Mouse (Mus musculus) heart, embryonic 15.5 days (tissue): Measurements from ENCODE around the gene Nfia. TPM values are rescaled to one million over a fixed set of nuclear protein-coding genes. Genes with fewer than 3 reads are reported as not detected.

Experiments
- ATAC-seq: fragments of 200-750 bp; cut with Nextera tagmentation; replicated peaks from 2 replicates; pipeline ENCODE4 v1.8.0; 2017; ENCODE audit warnings: low read depth, moderate TSS enrichment; ENCODE audit not compliant: insufficient number of reproducible peaks, insufficient read depth, low FRiP score
- H3K27ac ChIP-seq: fragments of 300-500 bp; sonication (generic); 2 replicates; pipeline ENCODE4 v1.5.1; 2015; ENCODE audit warnings: mild to moderate bottlenecking, inconsistent platforms
- H3K27me3 ChIP-seq: fragments of 300-500 bp; sonication (generic); 2 replicates; pipeline ENCODE4 v1.6.1; 2015; ENCODE audit warnings: inconsistent platforms
- H3K36me3 ChIP-seq: fragments of 300-500 bp; sonication (generic); 2 replicates; pipeline ENCODE4 v1.6.1; 2015; ENCODE audit warnings: mild to moderate bottlenecking, inconsistent platforms
- H3K4me1 ChIP-seq: fragments of 300-500 bp; sonication (generic); replicated peaks from 2 replicates; pipeline ENCODE4 v1.6.1; 2015; ENCODE audit warnings: inconsistent platforms
- H3K4me2 ChIP-seq: fragments of 300-500 bp; sonication (generic); 2 replicates; pipeline ENCODE4 v1.6.1; 2015; ENCODE audit warnings: inconsistent platforms, mild to moderate bottlenecking, moderate library complexity
- H3K4me3 ChIP-seq: fragments of 300-500 bp; sonication (generic); 2 replicates; pipeline ENCODE4 v1.5.1; 2015; ENCODE audit warnings: mild to moderate bottlenecking, inconsistent platforms
- H3K9ac ChIP-seq: fragments of 300-500 bp; sonication (generic); 2 replicates; pipeline ENCODE4 v1.6.1; 2015; ENCODE audit warnings: mild to moderate bottlenecking, inconsistent platforms
- H3K9me3 ChIP-seq: fragments of 300-500 bp; sonication (generic); replicated peaks from 2 replicates; pipeline ENCODE4 v1.6.1; 2016; ENCODE audit warnings: inconsistent platforms
- WGBS: fragments of 180-500 bp; shearing (Covaris S2); methylation state at CpG from one replicate; pipeline ENCODE4 v1.1.7; 2015; ENCODE audit warnings: mixed read lengths; 5-methylcytosine and 5-hydroxymethylcytosine counted together
- polyA plus RNA-seq: library from polyadenylated mRNA; unstranded; fragments of >200 nt; fragmentation: Nextera tagmentation; extraction: Ambion mirVana; gene quantifications from 2 replicates; pipeline ENCODE4 v1.2.1, GENCODE M21; 2015

Nfia gene
- polyA plus RNA-seq, 1 experiment from 2014 or later, result 47.9 TPM

DNA sequence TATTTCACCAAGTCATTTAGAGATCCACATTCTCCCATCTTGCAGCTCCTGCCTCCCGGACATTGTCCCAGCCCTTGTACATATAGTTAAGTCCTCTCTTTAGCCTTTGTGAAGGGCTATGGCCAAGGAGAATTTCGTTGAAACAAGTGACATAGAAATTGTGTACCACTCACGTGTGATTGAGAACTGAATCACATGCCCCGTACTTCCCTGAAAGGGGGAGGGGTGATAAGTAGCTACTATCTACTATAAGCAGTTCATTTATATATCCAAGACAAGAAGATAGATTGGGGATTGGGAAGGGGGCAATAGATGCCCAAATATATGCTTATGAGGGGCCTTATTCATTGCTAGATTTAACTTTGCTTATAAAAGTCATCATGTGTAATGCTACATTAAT lies 5.5 kb upstream of the Nfia start:
- H3K9me3 ChIP-seq, result no peaks in the 10 kb centered on the region
- H3K9ac ChIP-seq, result no peak overlapping the region
- 67% methylated on average over 4 of the region's 4 CpGs for WGBS
- H3K4me3 ChIP-seq, result no peak overlapping the region
- H3K27ac ChIP-seq, result no peak overlapping the region
- peaks cover 4% of the 10 kb centered on the region for H3K4me1 ChIP-seq
- H3K4me2 ChIP-seq, result no peak overlapping the region
- H3K36me3 ChIP-seq, result no peaks in the 10 kb centered on the region
- no peaks in the 10 kb centered on the region for H3K27me3 ChIP-seq
- no peak for ATAC-seq

DNA sequence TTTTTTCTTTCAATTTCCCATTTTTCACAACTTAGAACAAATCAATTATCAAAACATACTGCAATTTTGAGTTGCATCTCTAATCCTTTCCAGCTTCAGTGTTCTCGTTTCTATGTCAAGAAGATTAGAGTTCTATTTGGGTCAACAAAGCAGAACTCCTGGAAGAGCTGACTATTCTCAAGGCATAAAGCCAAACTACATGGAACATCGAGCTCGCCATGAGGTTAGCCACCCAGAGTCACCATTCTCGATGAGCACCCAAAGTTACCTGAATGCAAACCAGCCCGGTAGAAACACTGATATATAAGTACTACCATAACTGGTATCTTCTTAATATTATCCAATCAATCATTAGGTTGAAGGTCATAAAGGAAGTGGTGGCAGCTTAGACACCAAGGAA lies 5.0 kb upstream of the Nfia start:
- H3K4me2 ChIP-seq, result no peak overlapping the region
- H3K4me3 ChIP-seq, result no peak overlapping the region
- no peaks in the 10 kb centered on the region for H3K27me3 ChIP-seq
- no peak overlapping the region for H3K9ac ChIP-seq
- 85% methylated on average over 5 of the region's 5 CpGs for WGBS
- peaks cover 4% of the 10 kb centered on the region for H3K4me1 ChIP-seq
- no peak for ATAC-seq
- H3K9me3 ChIP-seq, result no peaks in the 10 kb centered on the region
- no peaks in the 10 kb centered on the region for H3K36me3 ChIP-seq
- H3K27ac ChIP-seq, result no peak overlapping the region

DNA sequence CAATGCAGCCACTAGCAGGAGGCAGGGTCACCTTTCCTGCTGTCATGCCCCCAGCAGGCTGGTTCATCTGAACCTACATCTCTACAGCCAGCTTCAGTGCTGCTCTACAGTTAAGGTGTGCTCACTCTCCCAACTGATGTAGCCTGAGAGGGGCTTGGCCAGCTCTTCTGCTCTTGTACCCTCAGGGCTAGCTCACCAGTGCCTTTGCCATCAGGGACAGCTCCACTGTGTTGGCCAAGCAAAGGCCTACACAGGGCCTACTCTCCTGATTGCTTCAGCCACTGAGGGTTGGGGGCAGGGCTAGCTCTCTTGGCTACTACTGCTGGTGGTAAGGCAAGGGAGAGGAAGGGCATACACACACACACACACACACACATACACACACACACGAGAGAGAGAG lies 2.7 kb upstream of the Nfia start:
- no CpG with 5 or more reads among the region's 1 CpGs for WGBS

DNA sequence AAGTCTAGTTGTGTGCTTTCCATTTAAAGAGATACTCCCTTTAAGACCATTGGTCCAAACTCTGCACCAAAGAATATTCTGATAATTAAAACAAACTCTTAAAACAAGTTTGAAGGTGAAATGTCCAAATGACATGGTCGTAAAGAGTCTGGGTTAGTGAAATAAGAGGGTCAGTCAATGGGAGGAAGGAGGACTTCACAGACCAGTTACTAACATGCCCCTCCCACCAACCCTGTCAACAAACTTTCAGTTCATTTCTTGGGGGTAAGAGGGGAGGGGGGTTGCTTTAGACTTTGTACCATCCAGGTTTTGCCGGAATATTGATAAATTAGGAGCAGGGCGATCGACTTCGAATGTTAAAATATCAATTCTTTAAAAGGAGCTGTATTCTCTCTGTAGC lies 1.1 kb upstream of the Nfia start:
- H3K4me2 ChIP-seq, result peak overlapping the region; percentile 80
- H3K36me3 ChIP-seq, result no peaks in the 10 kb centered on the region
- H3K9me3 ChIP-seq, result no peaks in the 10 kb centered on the region
- peak overlapping the region; percentile 51 for H3K4me3 ChIP-seq
- H3K4me1 ChIP-seq, result peaks cover 21% of the 10 kb centered on the region
- H3K9ac ChIP-seq, result peak overlapping the region; percentile 49
- ATAC-seq, result no peak
- WGBS, result 10% methylated on average over 5 of the region's 5 CpGs
- no peaks in the 10 kb centered on the region for H3K27me3 ChIP-seq
- H3K27ac ChIP-seq, result peak overlapping the region; percentile 94

More for the DNA sequence above, 2.7 kb upstream of the Nfia start:
- H3K9ac ChIP-seq, result no peak overlapping the region
- no peaks in the 10 kb centered on the region for H3K36me3 ChIP-seq
- no peak for ATAC-seq
- no peaks in the 10 kb centered on the region for H3K9me3 ChIP-seq
- H3K27ac ChIP-seq, result no peak overlapping the region
- no peaks in the 10 kb centered on the region for H3K27me3 ChIP-seq
- H3K4me2 ChIP-seq, result no peak overlapping the region
- H3K4me1 ChIP-seq, result peaks cover 17% of the 10 kb centered on the region
- H3K4me3 ChIP-seq, result no peak overlapping the region

DNA sequence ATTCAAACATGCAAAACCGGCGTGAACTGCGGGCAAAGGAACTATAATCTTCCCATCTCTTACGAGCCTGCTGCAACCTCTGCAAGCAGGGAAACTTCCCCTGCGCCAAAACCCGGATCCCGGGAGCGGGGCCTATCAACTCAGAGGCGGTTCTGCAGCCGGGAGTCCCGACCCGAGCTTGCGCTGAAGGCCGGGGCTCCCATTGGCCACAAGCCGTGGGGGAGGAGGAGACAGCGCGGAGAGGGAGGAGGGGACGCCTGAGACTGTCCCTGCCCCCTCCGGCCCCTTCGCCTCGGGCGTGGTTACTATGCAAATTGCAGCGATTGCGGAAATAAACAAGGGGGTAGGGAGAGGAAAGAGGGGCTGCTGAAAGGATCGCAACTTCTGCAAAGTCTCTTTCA lies 450 bp upstream of the Nfia start:
- H3K36me3 ChIP-seq, result no peaks in the 10 kb centered on the region

DNA sequence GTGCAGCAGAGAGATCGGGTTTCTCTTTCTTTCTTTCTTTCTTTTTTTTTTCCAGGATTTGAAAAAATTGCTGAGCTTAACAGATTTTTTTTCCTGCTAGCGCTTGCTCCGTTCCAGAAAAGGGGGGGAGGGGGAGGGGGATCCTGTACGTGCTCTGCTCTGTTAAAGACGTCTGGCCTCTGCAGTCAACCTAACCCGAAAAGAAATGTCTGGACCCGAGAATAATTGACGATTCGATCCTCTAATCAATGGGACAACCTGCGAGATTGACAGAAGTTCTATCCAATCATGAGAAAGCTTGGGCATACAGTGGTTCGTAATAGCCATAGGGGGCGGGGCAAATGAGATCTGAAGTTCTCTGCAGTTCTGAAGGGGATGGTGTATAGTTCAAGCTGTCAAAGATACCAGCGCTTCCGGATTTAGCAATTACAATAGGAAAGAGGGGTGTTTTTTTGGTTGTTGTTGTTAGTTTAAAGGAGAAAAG lies 618 bp downstream of the Nfia start:
- peak; percentile 65 for ATAC-seq
- Histone ChIP-seq H3K4me2 (peak overlapping the region; percentile 80), H3K27me3 (no peaks in the 10 kb centered on the region), H3K36me3 (no peaks in the 10 kb centered on the region), H3K4me1 (peaks cover 21% of the 10 kb centered on the region), H3K27ac (peak overlapping the region; percentile 94), H3K9ac (peak overlapping the region; percentile 46; the same call in 1 of the 2 replicates), H3K9me3 (no peaks in the 10 kb centered on the region), H3K4me3 (peak overlapping the region; percentile 51)
- under 1% methylated on average over 12 of the region's 14 CpGs for WGBS

More for the DNA sequence above, 450 bp upstream of the Nfia start:
- peak overlapping the region; percentile 49 for H3K9ac ChIP-seq
- H3K4me2 ChIP-seq, result peak overlapping the region; percentile 80
- H3K4me1 ChIP-seq, result peaks cover 21% of the 10 kb centered on the region
- under 1% methylated on average over 25 of the region's 25 CpGs for WGBS
- peak overlapping the region; percentile 94 for H3K27ac ChIP-seq
- ATAC-seq, result peak; percentile 95
- no peaks in the 10 kb centered on the region for H3K27me3 ChIP-seq
- no peaks in the 10 kb centered on the region for H3K9me3 ChIP-seq
- peak overlapping the region; percentile 51 for H3K4me3 ChIP-seq

DNA sequence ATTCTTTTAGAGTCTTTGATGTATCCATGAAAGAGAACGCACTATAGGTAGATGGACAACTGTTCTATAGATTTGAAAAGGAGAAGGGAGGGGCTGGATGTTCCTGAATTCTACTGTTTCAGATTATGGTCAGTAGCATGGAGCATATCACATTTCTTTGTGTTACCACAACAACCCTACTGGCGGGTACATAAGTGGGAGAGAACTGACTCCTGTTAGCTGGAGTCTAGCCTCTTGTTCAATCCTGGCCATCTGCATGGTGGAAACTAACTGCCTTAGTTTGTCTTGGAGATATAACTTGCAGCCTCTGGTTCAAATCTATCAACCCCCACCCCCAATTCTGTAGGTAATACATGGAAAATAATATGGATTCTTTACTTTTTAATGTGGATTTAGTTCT lies 1.3 kb downstream of the Nfia start:
- no peak for ATAC-seq
- H3K4me2 ChIP-seq, result peak overlapping the region; percentile 80
- H3K9ac ChIP-seq, result peak overlapping the region; percentile 17; the same call in 1 of the 2 replicates
- no peaks in the 10 kb centered on the region for H3K36me3 ChIP-seq
- H3K4me3 ChIP-seq, result peak overlapping the region; percentile 51
- no peaks in the 10 kb centered on the region for H3K9me3 ChIP-seq
- H3K27me3 ChIP-seq, result no peaks in the 10 kb centered on the region
- H3K4me1 ChIP-seq, result peaks cover 21% of the 10 kb centered on the region
- peak overlapping the region; percentile 94 for H3K27ac ChIP-seq
- 64% methylated on average over 2 of the region's 2 CpGs for WGBS

DNA sequence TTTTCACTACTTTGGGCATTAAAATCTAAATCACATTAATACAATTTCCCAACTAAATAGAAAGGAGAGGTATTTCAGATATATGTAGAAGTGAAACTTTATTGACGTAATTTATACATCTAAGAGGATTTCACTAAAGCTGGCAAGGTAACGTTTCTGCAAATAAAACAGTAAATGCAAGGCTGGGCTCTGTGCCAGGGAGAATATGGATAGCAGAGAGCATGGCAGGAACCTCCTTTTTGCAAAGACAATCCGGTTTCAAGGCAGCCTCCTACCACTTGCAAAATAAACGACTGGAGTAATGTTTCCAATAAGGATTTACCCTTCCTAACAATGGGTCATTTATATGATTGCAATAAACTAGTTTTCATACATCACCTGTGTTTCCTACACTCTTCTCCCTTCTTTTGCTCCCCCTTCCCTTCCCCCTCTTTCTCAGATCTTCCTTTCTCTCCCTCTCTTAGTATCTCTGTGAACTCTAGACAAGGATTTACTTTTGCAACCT lies 2.0 kb downstream of the Nfia start:
- peak overlapping the region; percentile 78 for H3K4me2 ChIP-seq
- H3K9me3 ChIP-seq, result no peaks in the 10 kb centered on the region
- H3K9ac ChIP-seq, result peak overlapping the region; percentile 56
- ATAC-seq, result no peak
- H3K36me3 ChIP-seq, result no peaks in the 10 kb centered on the region
- peak overlapping the region; percentile 94 for H3K27ac ChIP-seq
- H3K4me3 ChIP-seq, result peak overlapping the region; percentile 95
- H3K27me3 ChIP-seq, result no peaks in the 10 kb centered on the region
- WGBS, result 21% methylated on average over 4 of the region's 4 CpGs
- H3K4me1 ChIP-seq, result peaks cover 21% of the 10 kb centered on the region

DNA sequence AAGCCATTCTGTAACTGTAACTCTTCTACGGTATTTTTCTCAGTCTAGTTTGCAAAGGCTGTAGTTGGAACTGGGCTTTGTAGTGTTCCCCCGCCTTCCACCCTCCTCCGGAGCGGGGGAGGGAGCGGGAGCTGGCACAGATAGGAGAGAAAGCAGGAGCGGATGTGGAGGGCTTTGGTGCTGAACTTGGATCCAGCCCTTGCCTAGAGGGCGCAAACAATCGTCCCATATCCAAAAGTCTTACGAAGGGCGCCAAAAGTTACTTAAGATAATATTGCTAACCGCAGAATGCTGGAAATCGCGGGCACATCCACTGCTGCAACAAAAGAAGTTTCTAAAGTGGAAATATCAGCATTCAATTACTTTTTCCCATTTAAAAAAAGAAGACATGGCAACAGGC lies 2.5 kb downstream of the Nfia start:
- Histone ChIP-seq H3K4me1 (peaks cover 22% of the 10 kb centered on the region), H3K9ac (peak overlapping the region; percentile 56), H3K36me3 (no peaks in the 10 kb centered on the region), H3K27ac (peak overlapping the region; percentile 94), H3K4me2 (peak overlapping the region; percentile 78), H3K9me3 (no peaks in the 10 kb centered on the region), H3K27me3 (no peaks in the 10 kb centered on the region), H3K4me3 (peak overlapping the region; percentile 95)
- 1% methylated on average over 13 of the region's 13 CpGs for WGBS
- ATAC-seq, result peak; percentile 37; the same call in 1 of the 2 replicates

DNA sequence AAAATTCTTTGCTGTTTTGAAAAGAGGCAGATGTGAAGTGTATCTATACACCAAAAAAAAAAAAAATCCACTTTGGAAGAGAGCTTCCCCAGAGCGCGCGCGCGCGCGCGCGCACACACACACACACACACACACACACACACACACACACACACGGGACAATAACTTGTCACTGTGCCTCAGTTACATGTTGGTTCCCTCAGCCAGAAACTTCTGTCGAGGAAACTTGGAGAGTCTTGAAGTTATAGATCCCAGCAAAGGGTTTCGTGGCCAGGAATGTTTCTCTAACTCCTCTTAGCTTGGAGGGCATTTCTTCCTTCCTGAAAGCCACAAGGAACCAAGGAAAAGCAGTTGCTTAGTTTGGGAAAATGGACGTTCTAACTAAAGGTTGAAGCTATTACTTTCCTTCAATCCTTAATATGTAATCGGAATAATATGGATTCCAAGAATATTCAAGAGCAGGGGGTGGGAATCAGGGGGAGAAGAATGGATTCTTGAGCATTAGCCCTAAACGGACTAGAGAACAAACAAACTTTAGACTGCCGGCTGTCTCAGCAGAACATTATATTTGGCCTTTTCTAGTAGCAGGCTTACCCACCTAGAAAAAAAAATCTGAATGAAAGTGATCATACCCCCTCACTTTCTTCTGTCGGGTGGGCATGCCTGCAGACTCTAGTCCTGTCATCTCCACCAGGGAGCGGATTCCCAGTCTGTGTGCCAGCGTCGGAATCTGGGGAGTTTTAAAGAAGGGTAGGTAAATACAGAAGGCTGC lies 3.1 kb downstream of the Nfia start:
- Histone ChIP-seq H3K4me3 (peak overlapping the region; percentile 95), H3K27ac (peak overlapping the region; percentile 94), H3K9ac (peak overlapping the region; percentile 56), H3K36me3 (no peaks in the 10 kb centered on the region), H3K4me1 (peaks cover 26% of the 10 kb centered on the region), H3K27me3 (no peaks in the 10 kb centered on the region), H3K9me3 (no peaks in the 10 kb centered on the region), H3K4me2 (peak overlapping the region; percentile 78)
- WGBS, result under 1% methylated on average over 20 of the region's 20 CpGs
- ATAC-seq, result no peak

DNA sequence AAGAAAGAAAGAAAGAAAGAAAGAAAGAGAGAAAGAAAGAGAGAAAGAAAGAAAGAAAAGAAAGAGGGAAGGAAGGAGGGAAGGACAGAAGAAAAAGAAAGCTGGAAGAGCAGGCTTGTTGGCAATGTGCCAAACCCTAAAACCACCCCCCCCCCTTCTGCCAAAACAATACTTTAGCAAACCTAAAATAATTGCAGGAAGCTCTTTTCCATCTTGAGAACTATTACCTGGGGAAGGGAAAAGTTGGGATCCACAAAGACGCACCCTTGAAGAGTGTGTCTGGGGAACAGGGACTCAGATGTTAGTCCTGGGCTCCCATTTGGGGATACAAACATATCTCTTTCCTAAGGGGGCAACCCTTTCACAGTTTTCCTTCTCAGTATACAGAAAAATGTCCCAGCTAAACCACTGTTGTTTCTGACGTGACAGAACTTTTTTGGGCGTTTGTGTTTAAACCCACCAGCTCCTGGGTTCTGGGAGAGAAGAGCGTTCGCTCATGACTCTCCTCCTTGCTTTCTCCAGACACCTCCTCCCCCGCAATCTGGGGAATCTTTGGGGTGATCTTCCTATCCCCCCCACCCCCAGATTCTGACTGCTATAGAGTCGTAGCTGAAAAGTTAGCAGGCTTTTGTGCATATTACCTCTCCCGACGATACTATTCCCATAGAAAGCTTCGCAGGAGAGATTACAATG lies 4.0 kb downstream of the Nfia start:
- no peak for ATAC-seq
- Histone ChIP-seq H3K9ac (peak overlapping the region; percentile 99), H3K4me3 (peak overlapping the region; percentile 95), H3K27me3 (no peaks in the 10 kb centered on the region), H3K27ac (peak overlapping the region; percentile 94), H3K36me3 (no peaks in the 10 kb centered on the region), H3K4me2 (peak overlapping the region; percentile 78), H3K4me1 (peaks cover 27% of the 10 kb centered on the region), H3K9me3 (no peaks in the 10 kb centered on the region)
- WGBS, result under 1% methylated on average over 10 of the region's 10 CpGs
